Mouse (Mus musculus) gastrocnemius, postnatal 14 days (tissue): ENCODE data around the gene Rbm42. TPM values are rescaled to one million over a fixed set of nuclear protein-coding genes. Genes with fewer than 3 reads are reported as not detected.

Experiments used
- DNase-seq: peaks from one replicate; pipeline ENCODE4 v3.0.0; 2021; ENCODE audit warnings: mixed read lengths
- intact Hi-C: fragments of 180-260 bp; cut with DNase I; formaldehyde crosslinking; loops from one replicate; pipeline ENCODE4 v1.15.1; 2025; ENCODE audit warnings: low total_unique reads
- total RNA-seq, 2 experiments: library from RNA; stranded (reverse); gene quantifications; 2 replicates each; pipeline ENCODE4 v1.2.3; 2021

Rbm42 gene
- total RNA-seq, 2 experiments from 2014 or later: 35.4 to 37.3 TPM

DNA sequence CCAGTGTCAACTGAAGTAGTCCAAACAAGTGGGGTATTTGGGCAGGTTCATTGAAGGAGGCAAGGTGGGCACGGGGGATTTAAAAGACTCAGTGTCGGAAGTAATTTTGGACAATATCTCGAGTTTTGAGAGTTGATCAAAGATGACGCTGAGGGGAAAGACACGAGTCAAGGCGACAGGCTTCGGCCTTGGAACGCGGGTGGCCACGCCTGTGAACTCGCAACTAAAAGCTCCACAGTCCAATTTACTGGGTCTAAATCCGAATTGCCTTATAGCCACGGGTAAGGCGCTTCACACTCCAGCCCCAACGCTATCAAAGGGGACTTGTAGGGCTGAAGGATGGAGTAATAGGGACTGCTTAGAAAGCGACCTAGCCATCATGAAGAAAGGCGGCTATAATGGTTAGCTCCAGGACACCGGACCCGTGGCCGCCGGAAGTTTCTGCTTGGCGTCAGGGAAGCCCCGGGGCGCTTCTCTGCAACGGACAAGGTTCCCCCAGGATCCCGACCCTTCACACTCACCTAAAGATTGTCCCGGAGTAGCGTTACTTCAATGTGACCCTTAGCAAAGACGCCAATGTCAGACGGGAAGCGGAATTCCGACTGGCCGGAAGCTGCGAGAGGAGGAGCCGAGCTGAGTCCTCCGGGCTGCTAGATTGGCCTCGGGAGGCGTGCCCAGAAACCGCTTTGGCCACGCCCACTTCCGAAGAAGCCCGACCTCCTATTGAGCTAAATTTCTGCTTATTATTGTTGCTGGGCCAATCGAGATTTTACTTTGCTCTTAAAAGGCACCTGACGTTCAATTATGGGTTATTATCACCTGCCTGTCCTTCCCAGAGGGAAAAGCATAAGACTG, 24.4 kb downstream of the Rbm42 start, which contains the start of gene Cox6b1:
TSS of gene Cox6b1 (minus strand) at position 622 of the 855 bp plus-strand sequence.
- DNase-seq: peak; percentile 87
- intact Hi-C loops: no loop called here

DNA sequence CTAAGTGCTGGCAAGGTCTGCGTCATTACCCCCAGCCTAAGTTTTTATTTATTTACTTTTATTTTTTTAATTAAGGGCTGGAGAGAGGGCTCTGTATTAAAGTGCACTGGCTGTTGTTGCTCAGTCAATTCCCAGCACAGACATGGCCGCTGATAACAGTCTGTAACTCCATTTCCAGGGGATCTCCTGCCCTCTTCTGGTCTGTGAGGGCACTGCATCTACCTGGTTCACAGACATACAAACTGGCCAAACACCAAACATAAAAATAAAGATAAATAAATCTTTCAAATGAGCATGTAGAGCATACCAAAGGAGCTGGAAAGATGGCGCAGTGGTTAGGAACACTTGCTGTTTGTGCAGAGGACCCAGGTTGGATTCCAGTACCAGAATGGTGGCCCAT, 30.9 kb downstream of the Rbm42 start:
- intact Hi-C loops: no loop called here
- DNase-seq: no peak

DNA sequence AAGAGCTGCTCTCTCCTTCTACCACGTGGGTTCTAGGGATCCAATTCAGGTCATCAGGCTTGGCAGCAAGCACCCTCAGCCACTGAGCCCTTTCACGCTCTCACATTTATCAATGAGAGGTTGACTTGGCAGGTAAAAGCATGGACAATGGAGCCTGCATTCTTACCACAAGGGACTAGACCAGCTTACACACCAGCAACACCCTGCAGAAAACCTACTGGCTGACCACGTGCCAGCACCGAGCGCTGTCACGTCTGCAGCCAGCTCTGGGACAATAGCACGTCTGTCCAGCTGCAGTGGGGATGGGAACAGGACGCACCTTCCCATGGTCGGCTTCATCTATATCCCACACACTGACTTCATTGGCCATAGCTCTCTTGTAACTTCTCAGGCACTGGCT, 31.5 kb downstream of the Rbm42 start:
- intact Hi-C loops: no loop called here
- no peak for DNase-seq

DNA sequence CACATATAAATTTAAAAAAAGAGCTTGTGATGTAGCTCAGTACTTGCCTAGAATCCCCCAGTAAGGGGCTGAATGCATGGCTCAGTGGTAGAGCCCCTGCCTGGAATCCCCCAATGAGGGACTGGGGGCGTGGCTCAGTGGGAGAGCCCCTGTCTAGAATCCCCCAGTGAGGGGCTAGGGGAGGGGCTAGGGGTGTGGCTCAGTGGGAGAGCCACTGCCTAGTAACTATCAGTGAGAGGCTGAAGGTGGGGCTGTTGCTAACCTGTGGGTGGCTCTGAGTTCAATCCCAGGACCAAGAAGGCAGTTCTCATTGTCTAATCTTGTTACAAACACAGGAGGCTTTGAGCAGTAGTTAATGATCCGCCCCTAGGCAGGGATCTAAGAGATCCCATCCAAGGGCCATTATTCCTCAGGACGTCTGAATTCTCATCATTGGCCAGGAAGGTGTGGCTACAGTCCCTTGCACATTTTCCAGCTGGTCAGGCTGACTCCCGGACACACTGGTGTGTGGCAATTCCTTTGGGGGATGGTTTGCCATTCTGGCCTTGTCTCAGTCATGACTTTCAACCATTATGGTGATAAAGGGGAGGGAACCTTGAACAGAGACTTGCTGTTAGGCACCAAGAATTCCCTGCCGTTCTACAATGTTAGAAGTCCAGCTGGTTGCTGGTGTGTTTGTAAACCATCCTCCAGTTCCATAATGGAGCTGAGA, 34.9 kb downstream of the Rbm42 start:
- intact Hi-C loops: no loop called here
- DNase-seq: no peak

DNA sequence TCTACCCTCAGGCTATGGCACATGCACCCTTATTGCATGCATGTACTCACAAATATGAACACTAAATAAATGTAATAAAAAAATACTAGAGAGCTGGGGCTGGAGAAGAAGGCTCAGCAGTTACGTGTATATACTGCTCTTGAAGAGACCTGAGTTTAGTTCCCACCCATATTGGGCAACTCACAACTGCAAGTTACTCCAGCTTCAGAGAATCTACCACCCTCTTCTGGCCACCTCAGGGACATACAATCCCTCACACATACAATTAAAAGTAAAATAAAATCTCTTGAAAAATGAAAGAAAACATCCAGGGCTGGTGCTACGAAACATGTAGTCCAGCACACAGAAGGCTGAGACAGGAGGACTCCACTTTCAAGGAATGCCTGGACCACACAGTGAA, 35.7 kb downstream of the Rbm42 start:
- no peak for DNase-seq
- intact Hi-C loops: no loop called here

DNA sequence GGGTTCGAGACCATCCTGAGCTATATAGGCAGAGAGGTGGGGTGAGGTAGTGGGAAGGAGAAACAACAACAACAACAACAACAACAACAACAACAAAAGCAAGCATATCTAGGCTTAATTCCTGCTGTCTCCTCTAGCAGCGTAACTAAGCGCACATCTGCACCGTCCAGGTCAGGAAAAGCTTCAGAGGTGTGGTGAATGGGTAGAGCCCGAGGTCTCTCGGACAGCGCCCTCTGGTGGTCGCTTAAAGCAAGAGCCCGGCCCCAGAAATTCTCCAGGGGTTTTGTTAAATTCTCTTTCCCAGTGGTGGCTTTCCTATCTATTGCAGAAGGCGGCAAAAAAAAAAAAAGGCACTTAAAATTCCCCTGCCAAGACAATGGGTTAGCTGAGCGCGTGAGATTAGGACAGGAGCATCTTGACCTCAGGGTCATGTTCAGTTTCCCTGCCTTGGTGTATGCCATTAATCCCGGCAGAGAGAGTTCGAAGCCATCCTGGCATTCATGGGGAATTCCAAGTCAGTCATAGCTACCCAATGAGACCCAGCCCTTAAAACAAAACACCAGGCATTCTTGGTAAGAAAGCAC, 36.5 kb downstream of the Rbm42 start:
- intact Hi-C loops: loop anchor here (2.0 kb wide), 1 partner anchor 23 kb away; no protein-coding TSS in a partner anchor
- DNase-seq: peak; percentile 38

DNA sequence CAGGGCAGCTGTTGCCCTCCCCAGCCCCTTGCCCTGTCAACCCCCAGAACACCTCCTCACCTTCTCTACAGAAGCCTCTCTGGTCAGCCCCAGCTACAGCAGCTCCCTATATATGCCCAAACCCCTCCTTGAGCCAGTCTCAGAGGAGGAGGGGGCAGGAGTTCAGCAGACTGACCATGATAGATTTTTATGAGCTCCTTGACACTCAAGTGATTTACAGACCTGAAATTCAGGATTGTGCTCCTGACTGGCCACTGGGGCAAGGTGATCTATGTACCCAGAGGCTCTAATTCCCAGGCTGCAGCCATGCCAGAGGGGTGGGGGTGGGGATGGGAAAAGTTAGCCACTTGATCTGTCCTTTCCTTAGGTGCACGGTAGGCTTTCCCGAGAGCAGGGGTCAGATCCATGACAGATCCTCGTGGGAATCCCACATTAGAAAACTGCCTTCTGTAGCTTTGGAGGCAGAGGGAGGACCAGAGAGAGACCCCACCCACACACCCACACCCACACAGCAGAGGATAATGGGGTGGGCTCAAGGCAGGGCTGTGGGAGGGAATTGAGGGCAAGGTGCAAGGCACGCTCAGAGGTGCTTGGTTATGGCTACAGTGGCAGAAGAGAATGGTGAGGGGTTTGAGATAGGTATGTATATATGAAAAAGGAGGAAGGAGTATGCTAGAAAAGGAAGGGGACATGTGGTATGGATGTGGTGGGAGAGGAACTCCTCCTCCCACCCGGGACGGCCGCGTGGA, 37.3 kb downstream of the Rbm42 start, which contains the start of gene Upk1a:
TSS of gene Upk1a (minus strand) at position 194 of the 749 bp plus-strand sequence.
- no peak for DNase-seq
- intact Hi-C loops: loop anchor here (2.0 kb wide), 1 partner anchor 22 kb away; no protein-coding TSS in a partner anchor

DNA sequence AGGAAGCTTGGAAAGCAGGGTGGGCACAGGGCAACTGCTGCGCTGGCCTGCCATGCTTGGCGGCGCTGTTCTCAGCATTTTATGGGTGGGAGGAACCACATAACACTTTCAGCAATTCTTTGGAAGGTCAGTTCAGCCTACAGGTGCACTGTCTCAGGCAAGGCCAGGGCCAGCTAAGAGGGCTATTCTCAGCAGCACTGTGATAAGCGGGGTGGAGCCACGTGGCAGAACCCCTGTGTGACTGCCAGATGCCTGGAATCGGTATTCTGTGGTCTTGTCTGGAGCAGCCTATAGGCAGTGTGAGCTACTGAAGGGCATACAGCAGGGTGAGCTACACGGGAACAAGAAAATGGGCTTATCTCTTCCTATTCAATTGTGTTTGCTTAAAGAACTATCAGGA, 40.1 kb downstream of the Rbm42 start:
- DNase-seq: no peak
- intact Hi-C loops: no loop called here

DNA sequence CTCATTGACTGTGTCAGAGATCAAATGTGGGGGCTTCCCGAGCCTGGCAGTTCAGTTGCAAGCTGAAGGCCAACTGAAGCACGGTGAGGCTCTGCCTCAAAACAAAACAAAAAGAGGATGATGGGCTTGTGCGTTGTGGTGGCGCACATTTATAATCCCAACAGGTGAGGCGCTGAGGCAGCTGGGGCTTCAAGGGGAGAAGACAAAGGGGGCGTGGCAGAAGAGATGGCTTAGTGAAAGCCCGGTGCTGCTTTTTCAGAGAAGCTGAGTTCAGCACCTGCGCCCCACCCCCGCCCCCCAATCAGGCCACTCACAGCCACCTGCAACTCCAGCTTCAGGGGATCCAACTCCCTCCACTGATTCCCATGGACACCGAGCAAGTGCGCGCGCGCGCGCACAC, 41.6 kb downstream of the Rbm42 start:
- DNase-seq: no peak
- intact Hi-C loops: no loop called here

DNA sequence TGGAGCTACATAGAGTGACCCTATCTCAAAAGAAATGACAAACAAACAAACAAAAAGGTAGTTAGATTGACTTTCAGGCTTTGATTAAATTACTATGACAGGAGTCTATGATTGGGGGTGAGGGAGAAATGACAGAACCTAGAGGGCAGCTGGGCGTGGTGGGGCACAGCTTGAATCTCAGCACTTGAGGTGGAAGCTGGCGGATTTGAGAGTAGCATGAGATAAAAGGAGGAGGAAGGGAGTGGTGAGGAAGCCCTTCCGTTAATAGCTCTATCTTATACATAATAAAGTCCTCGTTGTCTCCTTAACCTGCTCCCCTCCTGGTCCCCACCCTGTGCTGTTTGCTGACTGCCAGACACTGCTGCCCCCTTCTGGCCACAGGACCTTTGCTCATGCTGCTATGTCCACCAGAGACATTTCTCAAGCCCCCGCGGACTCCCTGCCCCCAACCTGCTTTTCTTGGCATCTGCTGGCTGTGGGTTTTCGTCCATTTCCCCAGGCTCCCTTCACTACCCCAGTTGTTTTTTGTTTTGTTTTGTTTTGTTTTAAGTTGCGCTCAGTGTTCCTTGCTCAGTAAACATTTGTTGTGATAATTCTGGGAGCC, 42.3 kb downstream of the Rbm42 start:
- intact Hi-C loops: no loop called here
- DNase-seq: peak; percentile 52

DNA sequence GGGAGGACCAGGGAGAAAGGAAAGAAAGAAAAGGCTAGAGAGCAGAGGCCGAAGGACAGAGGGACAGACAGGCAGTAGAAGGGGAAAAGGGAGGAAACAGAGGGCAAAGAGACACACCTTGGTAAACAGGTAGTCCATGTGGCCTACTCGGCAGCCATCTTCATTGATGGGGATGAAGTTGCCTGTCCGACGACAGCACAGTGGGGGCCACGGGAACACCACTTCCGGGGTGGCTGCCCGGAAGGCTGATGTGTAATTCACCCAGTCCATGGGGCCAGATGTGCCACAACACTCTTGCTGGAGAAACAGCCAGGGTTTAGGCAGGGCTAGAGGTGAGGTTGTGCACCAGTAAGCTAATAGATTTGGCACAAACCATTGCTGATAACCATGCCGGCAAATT, 45.2 kb downstream of the Rbm42 start:
- intact Hi-C loops: no loop called here
- DNase-seq: no peak

DNA sequence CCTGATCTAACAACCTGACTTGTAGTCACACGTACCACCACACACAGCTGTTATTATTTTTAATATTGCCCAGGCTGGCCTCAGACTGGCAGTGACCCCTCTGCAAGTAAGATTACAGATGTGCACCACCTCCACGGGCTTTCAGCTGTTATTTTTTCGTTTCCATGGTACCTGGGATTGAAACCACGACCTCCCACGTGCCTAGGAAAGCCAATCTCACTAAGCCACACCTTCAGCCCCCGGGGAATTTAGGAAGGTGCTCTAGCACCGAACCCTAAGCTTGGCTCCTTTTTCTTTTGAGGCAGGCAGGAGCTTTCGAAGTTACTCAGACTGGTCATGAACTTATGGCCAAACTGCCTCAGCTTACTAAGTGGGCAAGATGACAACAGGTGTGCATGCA, 45.7 kb downstream of the Rbm42 start:
- intact Hi-C loops: no loop called here
- no peak for DNase-seq

DNA sequence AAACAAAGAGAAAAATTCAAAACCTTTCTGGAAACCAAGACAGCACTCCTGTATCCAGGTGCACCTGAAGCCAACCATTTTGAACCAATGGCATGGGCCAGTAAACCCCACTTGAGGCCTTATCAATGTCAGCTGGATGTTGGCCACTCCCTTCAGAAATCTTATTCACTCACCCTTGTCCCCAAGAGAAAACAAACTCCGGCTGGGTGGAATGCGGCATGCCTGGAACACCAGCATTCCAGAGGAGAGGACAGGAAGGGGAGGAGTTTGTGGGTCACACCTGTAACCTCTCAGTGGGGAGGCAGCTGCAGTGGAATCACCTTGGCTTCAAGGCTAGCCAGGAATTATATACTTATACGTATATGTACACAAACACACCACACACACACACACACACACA, 47.5 kb downstream of the Rbm42 start:
- intact Hi-C loops: no loop called here
- no peak for DNase-seq

DNA sequence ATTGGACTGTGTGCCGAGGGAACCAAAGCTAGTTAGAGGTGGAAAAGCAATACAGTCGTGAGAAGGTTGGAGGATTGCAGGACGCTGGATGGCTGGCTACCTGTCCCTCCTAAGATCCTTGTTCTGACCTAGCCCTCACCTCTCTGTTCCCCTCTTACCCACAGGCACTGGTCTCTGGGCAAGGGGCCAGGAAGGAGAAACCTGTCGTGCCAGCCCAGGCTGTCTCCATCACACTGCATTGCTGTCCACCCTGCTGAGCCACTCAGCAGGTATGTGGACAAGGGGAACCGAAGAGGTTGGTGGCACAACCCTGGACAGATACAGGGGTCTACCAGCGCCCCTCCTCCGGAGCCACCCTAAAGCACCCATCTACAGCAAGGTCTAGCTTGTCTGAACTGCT, 49.5 kb downstream of the Rbm42 start:
- DNase-seq: no peak
- intact Hi-C loops: no loop called here

DNA sequence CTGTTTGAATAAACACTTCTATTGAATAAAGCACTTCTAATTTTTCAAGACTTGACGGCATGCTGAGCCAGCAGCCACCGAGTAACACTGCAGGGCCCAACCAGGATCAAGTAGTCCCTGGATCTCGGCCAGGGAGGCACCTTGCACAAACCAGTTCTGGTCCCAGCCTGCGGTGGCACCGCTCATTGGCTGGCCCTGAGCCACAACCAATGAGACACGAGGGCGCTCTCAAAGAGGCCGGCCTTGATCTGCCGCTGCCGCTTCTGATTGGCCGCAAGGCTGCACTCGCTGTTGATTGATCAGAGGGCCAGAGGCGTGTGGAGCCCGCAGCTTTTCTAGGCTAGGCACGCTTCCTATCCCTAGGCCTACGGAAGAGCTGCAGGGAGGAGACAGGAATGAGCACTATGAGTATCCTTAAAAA, 50.2 kb downstream of the Rbm42 start:
- intact Hi-C loops: loop anchor here (10.0 kb wide), 1 partner anchor 255 kb away; the partner anchor contains the start of gene Ffar3
- peak; percentile 85 for DNase-seq

DNA sequence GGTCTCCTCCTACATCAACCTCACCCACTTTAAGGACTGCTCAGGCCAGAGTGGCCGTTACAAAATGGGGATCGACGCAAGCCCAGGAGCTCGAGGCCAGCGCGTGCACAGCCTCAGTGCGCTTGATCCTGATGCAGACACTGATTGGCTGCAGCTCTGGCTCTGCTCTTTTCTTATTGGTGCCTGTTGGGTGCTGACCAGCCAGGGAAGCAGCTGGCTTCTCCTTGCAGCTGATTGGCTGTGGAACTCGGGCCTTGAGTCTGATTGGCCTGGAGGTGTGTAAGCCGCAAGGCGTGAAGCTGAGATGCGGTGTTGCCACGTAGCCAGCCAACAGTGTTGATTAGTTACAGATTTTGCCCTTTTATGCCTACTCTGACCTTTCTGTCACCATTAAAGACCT, 51.3 kb downstream of the Rbm42 start, which contains the start of gene Zbtb32:
TSS of gene Zbtb32 (minus strand) at position 124 of the 400 bp plus-strand sequence.
- intact Hi-C loops: loop anchor here (10.0 kb wide), 1 partner anchor 256 kb away; the partner anchor contains the start of gene Ffar3
- DNase-seq: no peak

DNA sequence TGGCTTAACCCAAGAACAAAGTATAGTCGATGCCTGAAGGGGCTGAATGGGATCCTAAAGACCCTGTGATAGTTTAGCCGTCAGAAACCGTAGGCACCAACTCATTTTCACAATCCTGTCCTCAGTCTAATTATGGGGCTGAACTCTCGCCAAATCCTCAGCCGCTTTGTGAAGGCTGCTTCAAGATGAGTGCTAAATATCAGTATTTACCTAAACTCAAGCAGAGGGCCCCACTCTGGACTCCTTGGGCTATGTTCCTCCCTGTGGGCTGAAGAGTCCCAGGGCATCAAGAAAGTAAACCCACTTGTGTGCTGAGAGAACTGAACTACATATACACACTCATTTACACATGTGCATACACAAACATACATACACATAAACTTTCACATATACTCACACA, 53.3 kb downstream of the Rbm42 start:
- no peak for DNase-seq
- intact Hi-C loops: loop anchor here (10.0 kb wide), 1 partner anchor 258 kb away; the partner anchor contains the start of gene Ffar3

DNA sequence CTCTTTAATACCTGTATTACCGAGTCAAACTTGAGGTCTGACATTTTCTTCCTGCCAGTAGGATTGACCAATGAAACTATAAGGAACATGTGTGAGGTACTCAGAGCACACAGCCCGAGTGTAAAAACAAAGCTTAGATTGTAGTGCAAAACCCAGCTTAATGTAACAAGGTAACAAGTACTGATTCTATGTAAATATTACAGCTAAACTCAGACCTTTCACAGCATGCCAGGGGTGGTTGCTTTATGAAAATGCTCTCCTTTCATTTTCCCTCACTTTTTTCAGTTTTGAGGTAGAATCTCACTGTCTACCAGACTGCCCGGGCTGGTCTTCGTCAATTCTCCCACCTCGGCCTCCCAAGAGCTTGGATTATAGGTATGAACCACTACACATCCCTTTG, 54.0 kb downstream of the Rbm42 start:
- no peak for DNase-seq
- intact Hi-C loops: loop anchor here (10.0 kb wide), 1 partner anchor 259 kb away; the partner anchor contains the start of gene Ffar3
